Mouse (Mus musculus): ENCODE measurements around the gene Slc39a2.
"Not testable (repeated sequence)": the region's sequence is repeated elsewhere in the genome, so short reads cannot be mapped to it uniquely, and the experiment has no call there.

Gene Slc39a2

DNA sequence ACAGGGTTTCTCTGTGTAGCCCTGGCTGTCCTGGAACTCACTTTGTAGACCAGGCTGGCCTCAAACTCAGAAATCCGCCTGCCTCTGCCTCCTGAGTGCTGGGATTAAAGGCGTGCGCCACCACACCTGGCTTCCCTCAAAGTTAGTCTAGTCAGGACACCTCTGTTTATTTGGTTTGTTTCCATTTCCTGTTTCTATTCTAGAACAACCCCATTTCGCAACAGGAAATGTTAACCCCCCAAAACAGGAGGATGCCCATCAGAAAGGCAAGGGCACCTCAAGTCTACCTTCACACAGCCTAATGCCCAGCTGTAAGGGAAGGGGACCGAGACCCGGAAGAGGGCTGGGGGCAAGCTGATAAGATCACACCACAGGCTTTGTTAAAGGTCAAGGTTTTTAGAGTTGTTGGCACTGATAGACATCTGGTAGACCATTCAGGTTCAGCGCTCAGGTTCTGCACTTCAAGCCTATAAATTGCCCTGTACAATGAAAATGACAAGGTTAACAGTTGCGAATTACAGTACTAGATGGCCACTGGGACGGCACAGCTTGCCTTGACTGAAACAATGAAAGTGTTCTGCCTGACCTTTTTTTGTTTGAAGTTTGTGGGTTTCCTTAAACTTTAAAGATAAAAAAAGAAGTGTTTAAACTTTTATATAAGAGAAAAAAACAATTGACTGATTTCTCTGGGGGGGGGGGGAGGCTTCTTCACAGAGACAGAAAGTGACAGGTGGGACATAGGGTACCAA, at the start of gene Slc39a2:
Slc39a2 (plus strand) TSS at position 699 of the 749 bp plus-strand sequence.
- DNase-seq (ENCODE audit: low spot score in 2 of 2): no peak

GRCm38 (mm10) chr14:51843882-51844281, 48.8 kb upstream of the Slc39a2 start:
- no peak for DNase-seq (ENCODE audit: low spot score in 2 of 2)

DNA sequence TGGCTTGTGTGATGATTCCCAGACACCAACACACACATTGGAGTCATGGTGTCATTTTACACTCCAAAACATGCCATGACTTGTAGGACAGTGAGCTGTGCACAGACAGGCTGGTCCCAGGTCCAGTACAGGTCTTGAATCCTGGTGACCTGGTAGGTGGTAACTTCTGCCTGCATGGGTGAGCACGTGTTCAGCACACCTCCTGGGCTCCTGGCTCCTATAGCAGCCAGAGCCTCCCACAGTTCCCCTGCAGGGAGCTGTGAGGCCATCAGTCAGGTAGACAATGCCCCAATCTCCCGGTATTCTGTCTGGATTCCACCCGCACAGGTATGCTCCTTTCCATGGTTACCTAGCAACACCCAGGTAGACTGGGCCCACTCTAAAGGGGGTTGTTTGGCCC, 46.1 kb upstream of the Slc39a2 start:
- DNase-seq (ENCODE audit: low spot score in 2 of 2): no peak

DNA sequence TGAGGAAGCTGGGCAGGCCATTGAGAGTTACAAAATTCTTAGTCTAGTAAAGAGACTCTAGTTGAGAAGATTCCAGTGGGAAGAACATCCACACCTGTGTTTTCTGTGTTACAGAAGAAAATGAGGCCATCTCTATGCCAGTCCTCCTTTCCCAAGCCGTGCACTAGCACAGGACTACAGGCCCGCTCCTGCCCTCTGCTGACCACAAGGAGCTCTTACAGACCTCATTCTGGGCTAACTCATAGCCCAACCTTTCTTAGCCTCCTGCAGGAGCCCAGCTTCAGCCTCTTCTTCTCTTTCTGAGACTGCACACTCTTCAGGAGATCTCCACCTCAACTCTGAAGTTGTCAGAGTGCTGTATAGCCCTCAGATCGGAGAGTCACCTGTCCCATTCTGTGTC, 41.7 kb upstream of the Slc39a2 start:
- not testable (repeated sequence) for DNase-seq (ENCODE audit: low spot score in 2 of 2)

DNA sequence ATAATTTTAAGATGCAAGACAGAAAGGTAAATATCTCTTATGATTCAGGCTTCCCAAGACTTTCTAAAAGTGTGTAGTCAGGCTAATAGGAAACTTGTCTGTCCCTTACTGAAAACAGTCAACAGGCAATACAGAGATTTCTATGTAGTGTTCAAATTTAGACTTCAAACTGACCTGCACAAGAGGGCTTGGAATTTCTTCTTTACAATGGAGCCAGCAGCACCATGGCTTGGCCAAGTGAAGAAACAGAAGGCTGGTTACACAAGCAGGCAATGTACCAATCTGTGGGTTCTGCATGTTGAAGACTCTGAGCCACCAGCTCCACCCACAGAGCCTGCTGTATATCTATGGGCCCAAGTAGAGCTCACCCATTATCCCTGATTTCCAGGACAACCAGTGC, 39.3 kb upstream of the Slc39a2 start, which contains the start of gene Ear6:
Ear6 (plus strand) TSS at position 301 of the 400 bp plus-strand sequence.
- no peak for DNase-seq (ENCODE audit: low spot score in 2 of 2)

GRCm38 (mm10) chr14:51855280-51855679, 37.4 kb upstream of the Slc39a2 start:
- DNase-seq (ENCODE audit: low spot score in 2 of 2): not testable (repeated sequence)

DNA sequence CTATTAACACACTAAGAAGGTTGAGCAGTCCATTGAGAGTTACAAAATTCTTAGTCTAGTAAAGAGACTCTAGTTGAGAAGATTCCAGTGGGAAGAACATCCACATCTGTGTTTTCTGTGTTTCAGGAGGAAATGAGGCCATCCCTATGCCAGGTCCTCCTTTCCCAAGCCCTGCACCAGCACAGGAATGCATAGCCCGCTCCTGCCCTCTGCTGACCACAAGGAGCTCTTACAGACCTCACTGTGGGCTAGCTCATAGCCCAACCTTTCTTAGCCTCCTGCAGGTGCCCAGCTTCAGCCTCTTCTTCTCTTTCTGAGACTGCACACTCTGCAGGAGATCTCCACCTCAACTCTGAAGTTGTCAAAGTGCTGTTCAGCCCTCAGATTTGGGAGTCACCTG, 29.1 kb upstream of the Slc39a2 start:
- DNase-seq (ENCODE audit: low spot score in 2 of 2): not testable (repeated sequence)

- no peak for DNase-seq (ENCODE audit: low spot score in 2 of 2)
Observed at GRCm38 (mm10) chr14:51870756-51871155, 21.9 kb upstream of the Slc39a2 start.

GRCm38 (mm10) chr14:51871741-51872140, 20.9 kb upstream of the Slc39a2 start:
- DNase-seq (ENCODE audit: low spot score in 2 of 2): no peak

- no peak for DNase-seq (ENCODE audit: low spot score in 2 of 2)
Observed at GRCm38 (mm10) chr14:51877517-51877916, 15.2 kb upstream of the Slc39a2 start.

DNA sequence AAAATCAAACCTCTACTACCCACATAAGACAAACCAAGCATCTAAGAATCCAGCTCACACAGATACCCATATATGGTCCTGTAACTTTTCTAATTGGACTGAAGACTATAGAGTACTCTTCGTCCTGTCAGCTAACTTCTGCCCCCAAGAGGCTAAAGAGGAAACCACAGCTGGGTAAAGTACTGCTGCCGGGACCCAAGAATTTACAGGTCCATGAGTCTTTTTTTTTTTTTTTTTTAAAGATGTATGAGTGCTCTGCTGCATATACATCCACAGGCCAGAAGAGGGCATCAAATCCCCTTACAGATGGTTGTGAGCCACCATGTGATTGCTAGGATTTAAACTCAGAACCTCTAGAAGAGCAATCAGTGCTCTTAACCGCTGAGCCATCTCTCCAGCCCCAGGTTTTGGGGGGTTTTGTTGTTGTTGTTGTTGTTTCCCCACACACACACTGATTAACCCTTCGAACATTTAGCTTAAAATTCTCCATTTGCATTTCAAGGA, 9.1 kb upstream of the Slc39a2 start:
- peak; percentile 76 to 83 for DNase-seq (ENCODE audit: low spot score in 2 of 2)

GRCm38 (mm10) chr14:51884031-51884544, 8.6 kb upstream of the Slc39a2 start:
- no peak for DNase-seq (ENCODE audit: low spot score in 2 of 2)

DNA sequence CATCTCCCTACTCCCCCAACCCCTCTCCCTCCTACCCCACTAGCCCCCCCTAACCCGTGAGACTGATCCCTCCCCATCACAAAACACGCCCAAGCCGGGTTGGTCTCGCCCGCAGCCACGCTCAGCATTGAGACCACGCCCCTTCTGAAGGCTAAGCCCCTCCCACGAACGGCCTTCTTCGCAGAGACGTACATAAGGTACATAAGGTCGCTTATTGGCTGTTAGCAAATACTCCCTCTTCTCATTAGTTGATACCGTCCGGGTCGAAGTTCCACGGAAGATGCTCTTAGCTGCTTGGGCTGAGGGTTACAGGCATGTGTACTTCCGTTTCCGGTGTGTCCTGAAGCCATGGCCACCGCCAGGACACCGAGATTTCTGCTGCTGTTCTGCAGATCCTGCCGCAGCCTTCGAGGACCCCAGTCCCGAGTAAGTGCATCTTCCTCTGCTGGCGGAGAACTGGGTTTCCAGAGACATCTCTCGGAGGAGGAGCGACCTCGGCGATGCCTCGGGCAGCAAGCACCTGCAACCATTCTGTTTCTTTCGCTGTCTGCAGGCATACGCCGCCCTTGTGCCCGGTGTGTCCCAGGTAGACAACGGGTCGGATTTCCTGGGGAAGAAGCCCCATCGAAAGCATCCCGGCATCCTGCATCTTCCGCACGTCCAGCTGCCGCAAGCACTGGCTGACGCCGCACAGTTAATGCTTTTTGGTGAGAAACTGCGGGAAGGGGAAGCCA, 7.9 kb upstream of the Slc39a2 start, which contains the start of gene Mettl17:
Mettl17 (plus strand) TSS at position 245 of the 734 bp plus-strand sequence.
- DNase-seq (ENCODE audit: low spot score in 2 of 2): peak; percentile 96 to 97

GRCm38 (mm10) chr14:51886051-51886450, 6.6 kb upstream of the Slc39a2 start:
- no peak for DNase-seq (ENCODE audit: low spot score in 2 of 2)

DNA sequence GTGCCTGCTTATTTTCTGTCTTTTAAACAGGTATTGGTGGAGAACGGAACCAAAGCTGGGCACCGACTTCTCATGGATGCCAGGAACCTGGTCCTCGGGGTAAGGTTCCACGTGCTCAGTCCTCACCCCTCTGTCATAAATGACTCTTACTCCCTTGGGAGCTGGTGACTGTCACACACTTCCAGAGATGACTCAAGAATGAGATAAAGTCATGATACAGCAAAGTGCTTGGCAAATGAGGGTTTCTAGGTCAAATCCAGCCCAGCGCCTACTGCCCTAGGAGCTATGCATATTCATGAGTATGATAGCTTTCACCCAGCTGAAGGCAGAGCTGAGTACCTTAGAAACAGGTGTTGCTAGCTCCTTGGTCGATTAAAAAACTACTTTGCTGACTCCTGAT, 2.9 kb upstream of the Slc39a2 start:
- no peak for DNase-seq (ENCODE audit: low spot score in 2 of 2)

- no peak for DNase-seq (ENCODE audit: low spot score in 2 of 2)
Observed at GRCm38 (mm10) chr14:51893094-51893794, 555 bp downstream of the Slc39a2 start.

DNA sequence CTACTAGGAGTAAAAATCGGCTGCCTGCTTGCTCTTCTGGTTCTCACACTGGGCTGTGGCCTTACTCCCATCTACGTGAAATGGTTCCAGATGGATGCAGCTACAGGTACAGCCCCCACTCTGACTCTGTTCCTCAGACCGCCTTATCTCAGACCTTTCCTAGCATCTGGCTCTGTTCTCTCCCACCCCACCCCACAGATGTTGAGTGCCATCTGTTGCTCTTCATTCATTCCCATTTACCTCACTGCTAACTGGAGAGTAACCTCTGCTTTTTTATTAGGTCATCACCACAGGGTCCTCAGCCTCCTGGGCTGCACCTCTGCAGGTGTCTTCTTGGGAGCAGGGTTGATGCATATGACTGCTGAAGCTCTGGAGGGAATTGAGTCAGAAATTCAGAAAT, 1.1 kb downstream of the Slc39a2 start:
- DNase-seq (ENCODE audit: low spot score in 2 of 2): no peak

DNA sequence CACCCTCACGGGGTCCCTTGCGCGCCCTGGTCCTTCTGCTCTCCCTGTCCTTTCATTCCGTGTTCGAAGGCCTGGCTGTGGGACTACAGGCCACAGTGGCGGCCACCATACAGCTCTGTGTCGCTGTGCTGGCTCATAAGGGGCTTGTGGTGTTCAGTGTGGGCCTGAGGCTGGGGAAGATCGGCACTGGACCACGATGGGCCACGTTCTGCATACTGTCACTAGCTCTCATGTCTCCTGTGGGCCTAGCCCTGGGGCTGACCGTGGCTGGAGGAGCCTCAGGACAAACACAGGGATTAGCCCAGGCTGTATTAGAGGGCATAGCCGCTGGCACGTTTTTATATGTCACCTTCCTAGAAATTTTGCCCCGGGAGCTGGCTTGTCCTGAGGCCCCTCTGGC, 2.4 kb downstream of the Slc39a2 start:
- no peak for DNase-seq (ENCODE audit: low spot score in 2 of 2)

GRCm38 (mm10) chr14:51896019-51896418, 3.3 kb downstream of the Slc39a2 start:
- DNase-seq (ENCODE audit: low spot score in 2 of 2): no peak

DNA sequence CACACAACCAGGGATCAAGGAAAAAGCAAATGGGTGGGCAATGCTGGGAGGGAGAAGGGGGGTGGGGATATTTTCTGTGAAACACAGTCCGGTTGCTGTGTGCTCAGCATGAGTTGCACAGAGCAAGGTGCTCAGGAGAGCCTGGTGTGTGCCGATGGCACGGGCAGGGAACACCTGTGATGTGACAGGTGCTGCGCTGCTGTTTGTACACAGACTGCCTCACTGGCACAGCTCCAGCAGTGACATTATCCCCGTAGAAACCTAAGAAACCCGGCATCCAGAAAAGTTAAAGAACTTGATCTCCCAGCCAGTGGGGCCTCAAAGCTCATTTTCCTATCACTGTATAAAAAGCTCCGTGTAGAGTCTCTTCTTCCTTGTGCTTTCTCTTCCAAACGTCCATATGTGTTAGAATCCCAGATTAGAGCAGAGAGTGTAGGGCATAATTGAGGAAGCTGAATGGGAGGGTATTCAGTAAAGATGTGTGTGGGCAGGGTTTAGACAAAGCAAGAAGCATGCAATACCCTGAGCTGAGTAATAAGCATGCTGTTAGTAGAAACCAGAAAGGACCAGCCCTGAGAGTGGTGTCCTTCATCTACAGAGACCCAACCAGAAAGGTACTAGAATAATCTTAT, 4.0 kb downstream of the Slc39a2 start:
- DNase-seq (ENCODE audit: low spot score in 2 of 2): no peak

GRCm38 (mm10) chr14:51899351-51899750, 6.7 kb downstream of the Slc39a2 start:
- DNase-seq (ENCODE audit: low spot score in 2 of 2): no peak

Measured in right cerebral cortex, postnatal 10 days (tissue).